Mouse (Mus musculus) E14TG2a.4 (cell line): ENCODE results near the gene Gm47959.

Source experiments
- CTCF ChIP-seq: conservative IDR thresholded peaks from 2 replicates; pipeline ENCODE4 v1.5.1; 2014; ENCODE audit warnings: low read length
- NANOG ChIP-seq: IDR thresholded peaks from 2 replicates; pipeline ENCODE4 v1.6.1; 2014; ENCODE audit warnings: borderline replicate concordance, low read length, mixed read lengths
- POU5F1 ChIP-seq: IDR thresholded peaks from 2 replicates; pipeline ENCODE4 v1.6.1; 2014; ENCODE audit warnings: low read length, borderline replicate concordance

- TF ChIP-seq CTCF, result no peak
- TF ChIP-seq POU5F1, result no peak
- TF ChIP-seq NANOG, result no peak
Measured at GRCm38 (mm10) chr1:83031950-83032349, 31.6 kb downstream of the Gm47959 start.
